Mouse (Mus musculus): ENCODE measurements at regions not wholly inside any gene's neighbourhood (a gene's known extent, or its start where the extent isn't known, plus 50 kb on each side); places are given as distances from the start of the nearest gene placed in this dataset.

DNA sequence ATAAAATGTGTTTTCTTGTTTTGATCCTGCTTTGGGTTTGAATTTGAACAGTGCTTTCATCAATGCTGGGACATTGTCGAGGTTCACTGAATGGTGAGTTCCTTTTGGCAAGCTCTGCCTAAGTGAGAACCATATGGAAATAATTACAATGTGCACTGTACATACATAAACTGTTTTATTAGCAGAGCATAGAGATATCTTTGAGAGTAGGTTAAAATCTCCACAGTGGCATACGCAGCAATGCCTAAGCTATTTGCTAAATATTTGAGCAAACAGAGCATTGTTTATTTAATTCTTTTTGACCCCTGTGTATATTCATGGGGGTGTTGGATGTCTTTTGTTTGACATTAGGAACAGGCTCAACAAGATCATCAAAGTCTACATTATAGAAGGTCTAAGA, 614.0 kb downstream of the Nebl start:
- no peak for TF ChIP-seq CTCF (conservative IDR thresholded peaks at IDR 0.05; ENCODE audit: low read length)
- no peak for TF ChIP-seq NANOG (IDR thresholded peaks at IDR 0.05; ENCODE audit: borderline replicate concordance, low read length)

Data from E14TG2a.4 (cell line).